Mouse (Mus musculus) stomach, embryonic 16.5 days (tissue): ENCODE data around the gene Ttc22. TPM values are rescaled to one million over a fixed set of nuclear protein-coding genes. Genes with fewer than 3 reads are reported as not detected.

Source experiments
- ATAC-seq: fragments of 200-750 bp; cut with Nextera tagmentation; 2 replicates; pipeline ENCODE4 v1.8.0; 2017; ENCODE audit warnings: moderate number of reproducible peaks, moderate TSS enrichment; ENCODE audit not compliant: insufficient read depth, low FRiP score
- H3K27ac ChIP-seq: fragments of 300-500 bp; sonication (generic); 2 replicates; pipeline ENCODE4 v1.5.1; 2014; ENCODE audit warnings: low read length
- H3K27me3 ChIP-seq: fragments of 300-500 bp; sonication (generic); 2 replicates; pipeline ENCODE4 v1.6.1; 2014; ENCODE audit warnings: low read length, control low read depth, mixed read lengths; ENCODE audit not compliant: control insufficient read depth, insufficient read depth
- H3K36me3 ChIP-seq: fragments of 300-500 bp; sonication (generic); 2 replicates; pipeline ENCODE4 v1.6.1; 2014; ENCODE audit warnings: low read length; ENCODE audit not compliant: control insufficient read depth, insufficient read depth
- H3K4me1 ChIP-seq: fragments of 300-500 bp; sonication (generic); 2 replicates; pipeline ENCODE4 v1.6.1; 2014; ENCODE audit warnings: low read length, control low read depth, mixed read lengths; ENCODE audit not compliant: control insufficient read depth, insufficient read depth
- H3K4me2 ChIP-seq: fragments of 300-500 bp; sonication (generic); 2 replicates; pipeline ENCODE4 v1.6.1; 2014; ENCODE audit warnings: low read depth, low read length, mixed read lengths
- H3K4me3 ChIP-seq: fragments of 300-500 bp; sonication (generic); replicated peaks from 2 replicates; pipeline ENCODE4 v1.5.1; 2014; ENCODE audit warnings: mild to moderate bottlenecking, low read length
- H3K9ac ChIP-seq: fragments of 300-500 bp; sonication (generic); 2 replicates; pipeline ENCODE4 v1.6.1; 2014; ENCODE audit warnings: low read length
- H3K9me3 ChIP-seq: fragments of 300-500 bp; sonication (generic); replicated peaks from 2 replicates; pipeline ENCODE4 v1.6.1; 2016; ENCODE audit warnings: low read length, control low read depth; ENCODE audit not compliant: control insufficient read depth
- WGBS: fragments of 180-500 bp; shearing (Covaris S2); extraction: QIAGEN DNeasy Blood & Tissue Kit; methylation state at CpG from one replicate; pipeline ENCODE4 v1.1.7; 2014; 5-methylcytosine and 5-hydroxymethylcytosine counted together
- polyA plus RNA-seq: library from polyadenylated mRNA; unstranded; fragments of >200 nt; fragmentation: Nextera tagmentation; extraction: Ambion mirVana; gene quantifications from 2 replicates; pipeline ENCODE4 v1.2.1, GENCODE M21; 2015

Gene Ttc22
- polyA plus RNA-seq, 1 experiment from 2014 or later, result 12.6 TPM

- Histone ChIP-seq H3K27me3 (no peaks in the 10 kb centered on the region), H3K9me3 (0 out of 2 replicates have a peak, but pooled peaks cover 4% of the 10 kb centered on the region), H3K9ac (no peak overlapping the region), H3K27ac (no peak overlapping the region), H3K36me3 (no peaks in the 10 kb centered on the region), H3K4me3 (no peak overlapping the region), H3K4me1 (peaks cover 4% of the 10 kb centered on the region; the same call in 1 of the 2 replicates), H3K4me2 (no peak overlapping the region)
- no peak for ATAC-seq
- WGBS, result 73% methylated on average over 8 of the region's 8 CpGs
Measured at GRCm38 (mm10) chr4:106613105-106613504, 9.1 kb upstream of the Ttc22 start.

- H3K4me3 ChIP-seq, result no peak overlapping the region
- ATAC-seq, result no peak
- no peak overlapping the region for H3K4me2 ChIP-seq
- no peaks in the 10 kb centered on the region for H3K36me3 ChIP-seq
- peaks cover 4% of the 10 kb centered on the region; the same call in 1 of the 2 replicates for H3K4me1 ChIP-seq
- 56% methylated on average over 3 of the region's 3 CpGs for WGBS
- no peak overlapping the region for H3K27ac ChIP-seq
- H3K9me3 ChIP-seq, result no peaks in the 10 kb centered on the region
- no peak overlapping the region for H3K9ac ChIP-seq
- no peaks in the 10 kb centered on the region for H3K27me3 ChIP-seq
Measured at GRCm38 (mm10) chr4:106613560-106613959, 8.7 kb upstream of the Ttc22 start.

- 42% methylated on average over 7 of the region's 7 CpGs for WGBS
- ATAC-seq, result peak; percentile 37; the same call in 1 of the 2 replicates
Measured at GRCm38 (mm10) chr4:106614180-106614797, 7.9 kb upstream of the Ttc22 start.

GRCm38 (mm10) chr4:106614881-106615280 lies 7.4 kb upstream of the Ttc22 start:
- no peaks in the 10 kb centered on the region for H3K36me3 ChIP-seq
- H3K4me2 ChIP-seq, result no peak overlapping the region
- no peak for ATAC-seq
- H3K9ac ChIP-seq, result no peak overlapping the region
- no peaks in the 10 kb centered on the region for H3K9me3 ChIP-seq
- H3K4me3 ChIP-seq, result no peak overlapping the region
- WGBS, result 82% methylated on average over 9 of the region's 9 CpGs
- peaks cover 4% of the 10 kb centered on the region; the same call in 1 of the 2 replicates for H3K4me1 ChIP-seq
- no peak overlapping the region for H3K27ac ChIP-seq
- no peaks in the 10 kb centered on the region for H3K27me3 ChIP-seq

More at GRCm38 (mm10) chr4:106614180-106614797, 7.9 kb upstream of the Ttc22 start:
- H3K9ac ChIP-seq, result no peak overlapping the region
- no peaks in the 10 kb centered on the region for H3K27me3 ChIP-seq
- no peak overlapping the region for H3K4me3 ChIP-seq
- no peak overlapping the region for H3K4me2 ChIP-seq
- no peaks in the 10 kb centered on the region for H3K36me3 ChIP-seq
- H3K27ac ChIP-seq, result no peak overlapping the region
- no peaks in the 10 kb centered on the region for H3K9me3 ChIP-seq
- peaks cover 4% of the 10 kb centered on the region; the same call in 1 of the 2 replicates for H3K4me1 ChIP-seq

- 72% methylated on average over 12 of the region's 12 CpGs for WGBS
- Histone ChIP-seq H3K4me3 (no peak overlapping the region), H3K9ac (no peak overlapping the region), H3K4me1 (peaks cover 4% of the 10 kb centered on the region; the same call in 1 of the 2 replicates), H3K36me3 (no peaks in the 10 kb centered on the region), H3K4me2 (no peak overlapping the region), H3K27ac (no peak overlapping the region), H3K27me3 (no peaks in the 10 kb centered on the region), H3K9me3 (no peaks in the 10 kb centered on the region)
- no peak for ATAC-seq
Measured at GRCm38 (mm10) chr4:106615637-106616036, 6.6 kb upstream of the Ttc22 start.

- Histone ChIP-seq H3K36me3 (no peaks in the 10 kb centered on the region), H3K27ac (no peak within 1 kb of the TSS), H3K9me3 (no peaks in the 10 kb centered on the region), H3K27me3 (0 out of 2 replicates have a peak, but pooled peaks cover 3% of the 10 kb centered on the region), H3K4me3 (peak within 1 kb of the TSS; percentile 21; the same call in 1 of the 2 replicates), H3K4me1 (peaks cover 7% of the 10 kb centered on the region), H3K9ac (0 out of 2 replicates have a peak within 1 kb of the TSS, but pooled peaks have one; percentile 18), H3K4me2 (peak within 1 kb of the TSS; percentile 48)
- ATAC-seq, result no peak
- under 1% methylated on average over 19 of the region's 19 CpGs for WGBS
Measured at GRCm38 (mm10) chr4:106617056-106617455, 5.2 kb upstream of the Ttc22 start, which contains the start of gene Lexm. Lexm (minus strand) TSS chr4:106617241.

GRCm38 (mm10) chr4:106618898-106619297 lies 3.3 kb upstream of the Ttc22 start:
- peaks cover 18% of the 10 kb centered on the region; the same call in 1 of the 2 replicates for H3K27me3 ChIP-seq
- WGBS, result 85% methylated on average over 4 of the region's 4 CpGs
- H3K9me3 ChIP-seq, result no peaks in the 10 kb centered on the region
- H3K9ac ChIP-seq, result no peak overlapping the region
- no peak for ATAC-seq
- H3K4me3 ChIP-seq, result no peak overlapping the region
- no peak overlapping the region for H3K4me2 ChIP-seq
- H3K27ac ChIP-seq, result no peak overlapping the region
- peaks cover 7% of the 10 kb centered on the region for H3K4me1 ChIP-seq
- H3K36me3 ChIP-seq, result no peaks in the 10 kb centered on the region

GRCm38 (mm10) chr4:106621428-106621827 lies 804 bp upstream of the Ttc22 start:
- Histone ChIP-seq H3K9ac (peak overlapping the region; percentile 7; the same call in 1 of the 2 replicates), H3K36me3 (no peaks in the 10 kb centered on the region)

GRCm38 (mm10) chr4:106622712-106623111 lies 480 bp downstream of the Ttc22 start:
- peak overlapping the region; percentile 81 for H3K27ac ChIP-seq
- 25% methylated on average over 28 of the region's 28 CpGs for WGBS
- H3K9me3 ChIP-seq, result no peaks in the 10 kb centered on the region
- H3K27me3 ChIP-seq, result peaks cover 18% of the 10 kb centered on the region; the same call in 1 of the 2 replicates
- H3K4me1 ChIP-seq, result peaks cover 4% of the 10 kb centered on the region; the same call in 1 of the 2 replicates
- H3K4me2 ChIP-seq, result peak overlapping the region; percentile 57
- no peaks in the 10 kb centered on the region for H3K36me3 ChIP-seq
- H3K4me3 ChIP-seq, result peak overlapping the region; percentile 47
- H3K9ac ChIP-seq, result peak overlapping the region; percentile 60
- no peak for ATAC-seq

More at GRCm38 (mm10) chr4:106621428-106621827, 804 bp upstream of the Ttc22 start:
- Histone ChIP-seq H3K9me3 (no peaks in the 10 kb centered on the region), H3K4me1 (peaks cover 7% of the 10 kb centered on the region), H3K27ac (peak overlapping the region; percentile 81), H3K27me3 (peaks cover 18% of the 10 kb centered on the region; the same call in 1 of the 2 replicates), H3K4me2 (peak overlapping the region; percentile 57; the same call in 1 of the 2 replicates), H3K4me3 (no peak overlapping the region)
- peak; percentile 56; the same call in 1 of the 2 replicates for ATAC-seq
- 65% methylated on average over 3 of the region's 3 CpGs for WGBS
